In genomic region chr13:56522821-56523167, GRCm38 (mm10) we compare ENCODE assay signal across 9 mouse cellular contexts. TPM values are rescaled to one million over a fixed set of nuclear protein-coding genes. Genes with fewer than 3 reads are reported as not detected.
A peak's percentile ranks its signal among the peaks of the same experiment; 100 is the strongest.
DNase-seq lines count a peak whose midpoint lies in the region; ATAC-seq and TF ChIP-seq lines count a peak whose summit lies in the region.
"Had no signal": no experiment of that assay in that cellular context is flagged by ENCODE, and none has a peak within 500 bp of the region (broad histone marks: within the 10 kb centered on the region; RNA-seq: fewer than 3 reads in every experiment).

No protein-coding gene starts in this region.

- POLR2A ChIA-PET in Patski (lab: Charles Lee) = no interaction called here

- no peak for DNase-seq in heart, adult 8-10 months (ENCODE audit: low spot score)
- DNase-seq in Patski (ENCODE audit: low read depth, low spot score) = no peak
- DNase-seq in hindbrain, embryonic 10.5 days (ENCODE audit: low spot score) = no peak
- DNase-seq in midbrain, embryonic 10.5 days (ENCODE audit: low spot score) = no peak
- no peak for DNase-seq in urinary bladder, adult 18-20 months (ENCODE audit: low spot score in 2 of 2)
- no peak for DNase-seq in left cerebral cortex, postnatal 4 days

- ATAC-seq in heart, embryonic 16.5 days (replicated peaks; ENCODE audit: extremely low read depth, insufficient read depth, low FRiP score) = peak; percentile 12; the same call in 1 of the 2 replicates
- peak; percentile 29 for ATAC-seq in Patski
- no peak for ATAC-seq in erythroid progenitor cell, adult 5-6 weeks (replicated peaks; ENCODE audit: low FRiP score, poor library complexity, severe bottlenecking)

- peak overlapping the region; percentile 85 for H3K4me2 ChIP-seq in heart, embryonic 16.5 days (ENCODE audit: low read depth, low read length)

- peak overlapping the region; percentile 64 for H3K4me3 ChIP-seq in heart, embryonic 16.5 days (ENCODE audit: low read length)
- peak overlapping the region; percentile 79 for H3K4me3 ChIP-seq in hindbrain, embryonic 10.5 days
- peak overlapping the region; percentile 80 for H3K4me3 ChIP-seq in midbrain, embryonic 10.5 days

- H3K9me3 ChIP-seq in heart, embryonic 16.5 days (replicated peaks; ENCODE audit: control insufficient read depth, low read length) = no peaks in the 10 kb centered on the region
- H3K9me3 ChIP-seq in hindbrain, embryonic 10.5 days = no peaks in the 10 kb centered on the region
- H3K9me3 ChIP-seq in midbrain, embryonic 10.5 days (replicated peaks) = no peaks in the 10 kb centered on the region

- 6% methylated on average over 8 of the region's 8 CpGs for WGBS in heart, embryonic 16.5 days
- 7% methylated on average over 8 of the region's 8 CpGs for WGBS in hindbrain, embryonic 10.5 days
- 7% methylated on average over 8 of the region's 8 CpGs for WGBS in midbrain, embryonic 10.5 days

- no peak overlapping the region for H3K27ac ChIP-seq in heart, embryonic 16.5 days (ENCODE audit: low read length)
- peak overlapping the region; percentile 71 for H3K27ac ChIP-seq in hindbrain, embryonic 10.5 days
- H3K27ac ChIP-seq in midbrain, embryonic 10.5 days (replicated peaks) = peak overlapping the region; percentile 78

- H3K9ac ChIP-seq in heart, embryonic 16.5 days (ENCODE audit: low read length) = peak overlapping the region; percentile 69

- CTCF ChIA-PET in Patski (lab: Charles Lee) = interaction anchor here (0.8 kb wide), 1 partner anchor 13 kb away, joined by 4 read pairs; no protein-coding TSS in a partner anchor

- TF ChIP-seq CTCF in Patski (IDR thresholded peaks at IDR 0.05) = no peak

- intact Hi-C loops in left cerebral cortex, postnatal 4 days (cut with DNase I) = no loop called here

- no peaks in the 10 kb centered on the region for H3K36me3 ChIP-seq in heart, embryonic 16.5 days (ENCODE audit: control insufficient read depth, insufficient read depth)
- no peaks in the 10 kb centered on the region for H3K36me3 ChIP-seq in hindbrain, embryonic 10.5 days
- H3K36me3 ChIP-seq in midbrain, embryonic 10.5 days = no peaks in the 10 kb centered on the region

- no peaks in the 10 kb centered on the region for H3K27me3 ChIP-seq in heart, embryonic 16.5 days (ENCODE audit: control insufficient read depth, insufficient read depth, low read length)
- H3K27me3 ChIP-seq in Patski = no peaks in the 10 kb centered on the region
- no peaks in the 10 kb centered on the region for H3K27me3 ChIP-seq in hindbrain, embryonic 10.5 days (ENCODE audit: insufficient read depth, poor library complexity, severe bottlenecking)
- no peaks in the 10 kb centered on the region for H3K27me3 ChIP-seq in midbrain, embryonic 10.5 days (ENCODE audit: low read depth, poor library complexity, severe bottlenecking)

- no peaks in the 10 kb centered on the region for H3K4me1 ChIP-seq in heart, embryonic 16.5 days (ENCODE audit: control insufficient read depth, insufficient read depth, low read length)
- H3K4me1 ChIP-seq in hindbrain, embryonic 10.5 days (replicated peaks) = peaks cover 8% of the 10 kb centered on the region; the same call in 1 of the 2 replicates
- H3K4me1 ChIP-seq in midbrain, embryonic 10.5 days = peaks cover 13% of the 10 kb centered on the region

- in situ Hi-C loops in Patski (cut with MboI; ENCODE audit: low pct_unique_long_range_greater_than_20kb) = no loop called here

RNA-seq across cellular contexts. Expression of gene Fbxl21, which starts 0.5 kb away (rescaled TPM):
- polyA plus RNA-seq in heart, embryonic 16.5 days (2015; fragmentation: Nextera tagmentation; extraction: Ambion mirVana) = 0.72 and 1.00 TPM in 2 replicates
- total RNA-seq in heart, adult 8-10 months (2022) = 1 to 10 TPM; 1.0 to 1.1 (median 1.0) TPM
- polyA plus RNA-seq in Patski (2021) = 3.8 TPM
- 1.4 and 3.2 TPM in 2 replicates for polyA plus RNA-seq in hindbrain, embryonic 10.5 days (2016; fragmentation: Nextera tagmentation; extraction: Ambion mirVana)
- polyA plus RNA-seq in midbrain, embryonic 10.5 days (2016; fragmentation: Nextera tagmentation; extraction: Ambion mirVana) = 1.4 and 1.6 TPM in 2 replicates
- total RNA-seq in left cerebral cortex, postnatal 4 days (2021) = 1 to 10 TPM; 4.4 to 5.8 TPM
- not detected in 2 replicates for total RNA-seq in erythroid progenitor cell, adult 5-6 weeks (2015; ENCODE audit: low replicate concordance)
- total RNA-seq in erythroid progenitor cell, adult 5-6 weeks (2017; ENCODE audit: low replicate concordance) = 1.3 TPM in 1 of 2 replicates, not detected in the other

RNA-seq across cellular contexts. Expression of gene Lect2, which starts 25.5 kb away (rescaled TPM):
- not detected in 2 replicates for polyA plus RNA-seq in heart, embryonic 16.5 days (2015; fragmentation: Nextera tagmentation; extraction: Ambion mirVana)
- total RNA-seq in heart, adult 8-10 months (2022) = not detected
- not detected for polyA plus RNA-seq in Patski (2021)
- polyA plus RNA-seq in hindbrain, embryonic 10.5 days (2016; fragmentation: Nextera tagmentation; extraction: Ambion mirVana) = not detected in 2 replicates
- polyA plus RNA-seq in midbrain, embryonic 10.5 days (2016; fragmentation: Nextera tagmentation; extraction: Ambion mirVana) = not detected in 2 replicates
- total RNA-seq in left cerebral cortex, postnatal 4 days (2021) = not detected
- not detected in 2 replicates for total RNA-seq in erythroid progenitor cell, adult 5-6 weeks (2015; ENCODE audit: low replicate concordance)
- total RNA-seq in erythroid progenitor cell, adult 5-6 weeks (2017; ENCODE audit: low replicate concordance) = not detected in 2 replicates
- total RNA-seq: neutrophil, adult 5-6 weeks had no signal

RNA-seq across cellular contexts. Expression of gene Il9, which starts 40.7 kb away (rescaled TPM):
- not detected in 2 replicates for polyA plus RNA-seq in heart, embryonic 16.5 days (2015; fragmentation: Nextera tagmentation; extraction: Ambion mirVana)
- not detected for total RNA-seq in heart, adult 8-10 months (2022)
- not detected for polyA plus RNA-seq in Patski (2021)
- polyA plus RNA-seq in hindbrain, embryonic 10.5 days (2016; fragmentation: Nextera tagmentation; extraction: Ambion mirVana) = not detected in 2 replicates
- not detected in 2 replicates for polyA plus RNA-seq in midbrain, embryonic 10.5 days (2016; fragmentation: Nextera tagmentation; extraction: Ambion mirVana)
- not detected for total RNA-seq in left cerebral cortex, postnatal 4 days (2021)
- total RNA-seq in erythroid progenitor cell, adult 5-6 weeks (2015; ENCODE audit: low replicate concordance) = not detected in 2 replicates
- total RNA-seq in erythroid progenitor cell, adult 5-6 weeks (2017; ENCODE audit: low replicate concordance) = not detected in 2 replicates
- total RNA-seq: neutrophil, adult 5-6 weeks had no signal
